Mouse (Mus musculus): ENCODE measurements at regions not wholly inside any gene's neighbourhood (a gene's known extent, or its start where the extent isn't known, plus 50 kb on each side); places are given as distances from the start of the nearest gene placed in this dataset.

DNA sequence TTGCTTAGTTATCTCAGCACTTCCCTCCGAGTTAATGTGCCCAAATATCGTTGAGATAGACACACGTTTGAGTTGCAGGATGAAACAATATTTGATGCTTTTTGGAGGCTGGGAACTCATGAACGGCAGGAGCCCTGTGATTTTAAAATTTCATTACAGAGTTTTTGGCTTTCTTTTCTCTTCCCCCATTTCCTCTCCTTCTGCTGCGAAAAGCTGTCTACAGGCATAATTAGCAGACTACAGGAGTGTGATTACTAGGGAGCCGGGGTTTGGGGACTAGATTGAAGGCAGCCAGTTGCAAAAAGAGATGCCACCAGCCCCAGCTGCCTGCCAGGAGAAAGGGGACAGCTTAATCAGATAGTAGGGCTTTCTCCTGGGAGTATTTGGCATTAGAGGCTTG, 274.2 kb upstream of the Mki67 start:
- no peak for DNase-seq

DNA sequence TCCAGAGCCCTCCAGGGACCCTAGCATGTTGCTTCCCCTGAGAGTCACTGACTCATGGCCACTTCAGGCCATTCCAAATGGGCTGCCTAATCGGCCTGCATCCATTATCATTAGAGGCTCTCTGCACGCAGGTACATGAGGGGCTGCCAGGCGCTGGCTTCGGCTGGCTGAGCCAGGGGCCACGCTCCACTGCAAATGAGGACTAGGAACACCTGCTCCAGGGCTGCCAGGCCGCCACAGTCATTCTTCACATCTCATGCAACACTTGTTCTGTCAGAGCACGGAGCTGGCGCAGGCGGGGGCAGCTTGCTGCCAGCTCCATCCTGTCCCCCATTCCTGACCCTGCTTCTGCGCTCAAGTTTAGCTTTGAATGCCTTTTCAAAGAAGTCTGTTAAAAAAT, 280.7 kb upstream of the Mki67 start:
- DNase-seq = peak; percentile 72

DNA sequence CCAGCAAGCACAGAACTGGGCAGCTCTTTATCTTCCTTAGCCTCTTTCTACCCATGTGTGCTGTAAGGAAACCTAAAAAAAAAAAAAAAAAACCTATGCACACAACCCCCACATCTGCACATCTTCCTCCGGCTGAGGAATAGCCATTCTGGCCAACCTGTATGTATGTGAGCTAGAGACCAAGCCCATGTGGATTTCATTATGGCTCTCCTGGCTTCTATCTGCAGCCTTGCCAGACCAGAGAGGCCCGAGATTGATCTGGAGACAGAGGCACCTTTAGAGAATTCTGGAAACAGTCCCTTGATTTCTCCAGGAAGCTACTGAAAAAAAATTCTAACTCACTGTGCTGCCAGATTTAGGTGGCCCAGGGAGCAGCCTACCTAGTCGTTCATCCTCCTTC, 281.5 kb upstream of the Mki67 start:
- DNase-seq = no peak

DNA sequence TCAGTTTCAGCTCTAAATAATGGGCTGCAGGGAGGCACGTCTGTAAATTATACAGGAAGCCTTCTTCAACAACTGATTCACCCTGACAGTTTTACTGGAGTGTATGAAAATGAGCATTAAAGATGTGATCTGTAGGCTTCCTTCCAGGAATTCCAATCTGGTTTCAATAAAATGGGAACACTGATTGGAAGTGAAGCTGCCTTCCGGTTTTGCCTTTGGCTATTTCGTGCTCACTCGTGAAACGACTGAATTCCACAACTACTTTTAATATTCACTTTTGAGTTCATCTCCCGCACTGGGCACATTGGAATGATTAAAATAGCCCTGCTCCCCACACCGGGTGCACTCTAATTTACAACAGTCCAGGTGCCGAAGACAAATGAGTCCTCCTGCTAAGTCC, 286.2 kb upstream of the Mki67 start:
- peak; percentile 50 for DNase-seq

DNA sequence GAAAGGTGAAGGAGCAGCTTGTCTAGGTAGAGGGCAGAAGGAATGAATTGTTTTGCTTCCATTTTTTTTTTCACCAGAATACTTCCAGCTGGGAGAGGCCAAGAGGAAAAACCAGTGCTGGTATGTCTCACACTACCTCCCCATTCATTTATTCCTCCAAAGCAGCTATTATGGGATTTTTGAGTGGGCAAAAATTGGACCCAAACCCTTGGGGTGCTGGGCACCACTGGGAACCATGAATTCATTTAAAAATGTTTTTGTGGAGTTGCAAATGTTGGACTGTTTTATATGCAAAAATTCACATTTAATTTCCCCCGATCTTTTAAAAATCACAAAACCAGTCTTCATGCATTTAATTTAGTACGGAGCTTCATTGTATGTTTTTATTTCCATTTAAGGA, 287.1 kb upstream of the Mki67 start:
- no peak for DNase-seq

DNA sequence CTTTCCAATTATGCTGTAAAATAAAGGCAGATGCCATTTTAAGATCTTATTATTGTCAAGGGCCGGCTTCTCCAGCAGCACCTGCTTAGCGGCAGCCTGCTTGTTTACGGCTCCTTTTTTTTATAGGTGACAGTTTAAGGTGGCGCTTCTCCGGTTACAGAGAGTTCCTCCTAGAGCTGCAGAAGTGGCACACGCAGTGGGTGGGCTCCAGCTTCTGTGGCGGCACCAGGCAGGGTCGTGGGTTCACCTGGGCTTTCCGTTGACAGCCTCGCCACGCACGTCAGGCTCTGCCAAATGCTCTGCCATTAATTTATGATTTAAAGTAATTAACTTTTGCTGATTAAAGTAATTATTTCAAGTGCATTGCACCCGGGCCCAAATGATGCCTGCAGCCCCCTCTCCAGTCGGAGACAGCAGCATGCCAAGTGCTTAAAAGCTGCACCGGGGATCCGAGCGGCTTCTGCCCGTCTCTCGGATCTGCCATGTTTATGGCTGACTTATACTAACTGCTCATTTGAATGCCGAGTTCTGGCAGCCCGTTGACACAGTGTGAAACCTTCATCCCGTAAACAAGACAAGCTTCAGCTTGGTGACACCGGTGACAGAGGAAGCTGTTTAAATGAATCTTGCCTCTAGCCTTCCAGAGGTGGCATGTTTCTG, 291.8 kb upstream of the Mki67 start:
- peak; percentile 73 for DNase-seq

DNA sequence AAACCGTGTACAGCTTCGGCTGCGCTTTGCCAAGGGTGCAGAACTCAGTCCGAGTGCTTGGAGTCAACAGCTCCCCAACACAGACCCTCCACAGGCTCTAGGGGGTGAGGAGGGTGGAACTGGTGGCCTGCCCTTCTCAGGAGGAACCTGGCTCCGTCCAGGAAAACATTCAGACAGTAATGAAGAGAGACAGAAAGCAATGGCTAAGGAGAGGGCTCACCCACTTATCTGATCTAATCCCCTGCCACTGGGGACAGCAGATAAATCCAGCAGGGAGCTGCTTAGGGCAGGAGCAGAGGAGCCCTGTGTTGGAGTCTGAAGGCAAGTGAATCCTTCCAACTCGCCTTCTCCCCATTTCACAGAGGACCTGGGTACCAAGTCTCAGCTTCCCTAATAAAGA, 292.3 kb upstream of the Mki67 start:
- DNase-seq = peak; percentile 76

DNA sequence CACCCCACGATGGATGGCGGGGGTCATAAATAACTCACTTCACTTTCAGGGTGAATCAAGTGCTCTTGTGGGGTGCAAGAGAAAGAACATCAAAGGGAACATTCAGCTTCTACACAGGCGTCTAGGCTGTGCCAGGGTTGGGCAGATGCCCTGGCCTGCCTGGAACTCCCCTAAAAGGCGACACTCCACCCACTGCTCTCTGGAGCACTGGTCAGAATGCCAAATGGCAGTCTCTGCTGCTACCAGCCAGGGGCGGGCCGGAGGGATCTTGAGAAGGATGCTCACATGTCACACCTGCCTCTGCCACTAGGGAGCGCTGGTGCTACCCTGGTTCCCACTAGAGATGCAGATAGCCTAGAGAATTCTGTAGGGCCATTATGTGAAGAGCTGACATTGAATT, 293.9 kb upstream of the Mki67 start:
- peak; percentile 59 for DNase-seq

DNA sequence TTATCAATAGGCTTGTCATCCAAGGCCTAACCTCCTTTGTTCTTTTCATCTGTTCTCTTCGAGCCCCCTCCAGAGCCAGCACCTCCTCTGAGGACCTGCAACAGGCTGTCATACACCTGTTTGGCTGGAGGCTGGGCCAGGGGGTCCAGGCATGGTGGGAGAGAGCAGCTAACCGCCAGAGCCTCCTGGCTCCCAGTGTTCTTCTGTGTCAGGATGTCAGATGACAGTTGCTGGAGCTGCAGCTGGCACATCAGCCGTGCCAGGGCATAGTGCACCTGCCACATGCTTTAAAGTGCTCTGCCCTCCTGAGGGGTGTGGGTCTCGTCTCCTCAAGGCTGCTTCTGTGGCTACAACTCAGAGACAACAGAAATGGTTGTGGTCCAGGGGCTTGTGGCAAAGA, 298.5 kb upstream of the Mki67 start:
- no peak for DNase-seq

DNA sequence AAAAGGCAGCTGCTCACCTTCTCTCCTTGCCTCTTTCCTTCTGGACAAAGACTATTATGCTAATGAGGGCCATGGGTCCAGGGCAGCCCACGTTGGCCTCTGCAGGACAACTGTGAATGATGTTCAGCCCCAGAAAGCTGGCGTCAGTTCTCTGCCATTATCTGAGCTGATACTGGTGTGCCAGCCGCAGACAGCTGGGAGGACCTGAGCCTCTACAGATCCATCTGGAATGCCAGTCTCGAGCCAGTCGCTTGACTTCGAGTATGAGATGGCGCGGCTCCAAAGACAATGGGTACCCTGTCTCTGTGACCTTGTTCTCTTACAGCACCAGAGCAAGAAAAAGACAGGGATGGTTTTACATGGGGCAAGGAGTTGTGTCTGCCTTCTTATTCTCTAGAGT, 300.8 kb upstream of the Mki67 start:
- peak; percentile 42 for DNase-seq

DNA sequence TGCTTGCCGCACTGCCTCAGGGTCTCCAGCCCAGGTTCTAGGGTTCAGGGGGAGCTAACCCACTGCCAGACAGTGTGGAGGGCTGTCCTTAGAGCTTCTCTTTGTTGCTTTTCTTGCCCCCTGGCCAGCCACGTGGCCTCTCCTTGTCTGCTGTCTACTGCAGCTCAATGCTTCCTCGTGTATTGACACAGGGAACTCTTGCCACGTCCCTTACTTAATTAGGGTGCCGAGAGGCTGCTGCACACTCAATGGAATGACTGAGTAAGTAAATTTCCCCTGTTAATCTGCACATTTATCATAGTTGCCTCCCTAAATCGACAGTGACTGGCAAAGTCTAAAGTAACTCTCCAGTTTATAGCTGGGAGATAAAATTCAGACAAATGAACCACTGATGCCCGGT, 304.4 kb upstream of the Mki67 start:
- DNase-seq = no peak

DNA sequence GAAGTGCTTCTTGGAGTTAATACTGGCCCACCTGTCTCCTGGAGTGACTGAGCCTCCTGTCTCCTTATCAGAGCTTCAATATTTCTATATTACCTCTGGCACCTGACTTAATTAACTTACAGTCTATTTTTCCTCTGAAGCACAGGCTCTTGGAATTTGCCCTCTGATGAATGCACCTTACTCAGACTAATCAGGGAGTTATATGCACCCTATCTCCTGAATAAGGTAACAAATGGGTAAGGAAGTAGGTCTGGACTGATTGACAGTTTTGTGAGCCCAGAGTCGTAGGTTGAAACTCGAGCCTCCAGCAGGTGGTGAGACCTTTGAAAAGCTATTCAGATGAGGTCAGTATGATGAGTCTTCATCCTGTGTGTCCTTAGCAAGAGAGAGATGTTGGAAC, 304.9 kb upstream of the Mki67 start:
- no peak for DNase-seq

DNA sequence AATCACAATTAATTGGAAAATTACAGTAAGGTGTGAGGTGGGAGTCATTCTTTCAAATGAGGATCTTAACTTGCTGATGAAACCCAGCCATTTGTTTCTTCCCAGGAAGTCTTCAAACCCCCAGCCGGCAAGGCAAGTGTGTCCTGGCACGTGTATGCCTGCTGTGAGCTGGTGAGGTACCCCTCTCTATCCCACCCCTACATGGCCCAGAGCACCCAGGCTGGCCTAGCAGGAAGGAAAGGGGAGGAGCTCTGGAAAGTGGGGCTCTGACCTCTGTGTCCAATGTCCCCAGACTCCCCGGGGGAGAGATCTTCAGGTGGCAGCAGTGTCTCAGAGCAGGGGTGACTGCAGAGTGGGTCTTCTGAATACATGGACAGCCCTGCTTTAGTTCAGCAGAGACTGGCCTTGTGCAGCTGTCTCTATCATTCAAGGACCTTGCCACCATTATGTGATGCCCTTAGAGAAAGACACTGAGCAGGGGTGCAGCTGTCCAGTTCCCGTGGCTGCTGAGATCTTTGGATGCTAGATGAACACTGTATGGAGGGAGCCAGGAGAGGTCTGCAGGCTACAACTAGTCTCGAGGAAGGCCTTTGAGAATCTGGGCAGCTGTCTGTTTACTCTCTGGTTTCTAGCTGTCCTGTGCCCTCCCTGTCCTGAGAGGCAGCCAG, 306.8 kb upstream of the Mki67 start:
- peak; percentile 36 for DNase-seq

DNA sequence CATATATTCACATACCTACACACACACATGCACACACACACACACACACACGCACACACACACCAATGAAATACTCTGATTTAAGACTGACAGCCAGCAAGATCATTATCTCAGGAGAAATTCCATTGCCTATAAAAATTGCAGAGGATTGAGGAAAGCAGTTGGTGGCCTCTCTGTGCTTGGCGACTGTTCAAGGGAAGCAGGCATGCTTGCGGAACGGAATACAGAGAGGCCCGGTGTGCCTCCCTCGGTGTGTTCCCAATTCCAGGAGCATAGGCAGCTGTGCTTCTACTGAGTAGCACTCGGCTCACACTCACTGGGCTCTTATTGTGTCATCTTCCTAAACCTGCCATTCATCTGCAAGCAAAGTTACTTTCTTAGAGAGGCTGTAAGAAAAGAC, 310.3 kb upstream of the Mki67 start:
- DNase-seq = no peak

DNA sequence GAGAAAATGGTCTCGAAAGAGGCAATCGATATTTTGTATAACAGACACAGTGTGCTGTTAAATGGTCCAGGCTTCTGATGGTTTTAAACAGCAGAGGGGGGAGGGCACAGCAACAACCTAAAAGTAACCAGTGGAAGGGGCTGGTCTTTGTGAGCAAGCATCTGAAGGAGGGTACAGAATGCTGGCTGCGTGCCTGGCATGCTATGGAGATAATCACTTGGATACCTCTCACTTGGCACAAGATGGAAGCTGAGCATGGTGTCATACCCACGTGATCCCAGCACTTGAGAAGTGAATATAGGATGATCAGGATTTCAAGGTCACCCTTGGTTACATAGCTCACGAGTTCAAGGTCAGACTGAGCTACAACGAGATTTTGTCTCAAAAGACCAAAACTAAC, 315.9 kb upstream of the Mki67 start:
- DNase-seq = no peak

DNA sequence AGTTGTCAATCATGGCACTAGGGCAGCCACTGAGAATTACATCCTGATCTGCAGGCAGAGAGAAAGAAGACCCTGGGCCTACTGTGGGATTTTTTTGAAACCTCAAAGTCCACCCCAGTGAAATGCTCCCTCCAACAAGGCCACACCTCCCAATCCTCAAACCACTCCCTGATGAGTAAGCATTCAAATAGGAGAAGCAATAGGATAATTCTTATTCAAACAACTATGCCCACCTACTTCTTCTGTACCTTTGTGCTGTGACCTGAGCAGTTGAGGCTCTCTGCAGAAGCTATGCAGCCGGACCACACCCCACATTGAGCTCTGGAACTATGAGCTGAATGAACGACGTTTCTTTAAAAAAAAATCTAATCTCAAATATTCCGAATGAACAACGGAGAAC, 317.4 kb upstream of the Mki67 start:
- no peak for DNase-seq

DNA sequence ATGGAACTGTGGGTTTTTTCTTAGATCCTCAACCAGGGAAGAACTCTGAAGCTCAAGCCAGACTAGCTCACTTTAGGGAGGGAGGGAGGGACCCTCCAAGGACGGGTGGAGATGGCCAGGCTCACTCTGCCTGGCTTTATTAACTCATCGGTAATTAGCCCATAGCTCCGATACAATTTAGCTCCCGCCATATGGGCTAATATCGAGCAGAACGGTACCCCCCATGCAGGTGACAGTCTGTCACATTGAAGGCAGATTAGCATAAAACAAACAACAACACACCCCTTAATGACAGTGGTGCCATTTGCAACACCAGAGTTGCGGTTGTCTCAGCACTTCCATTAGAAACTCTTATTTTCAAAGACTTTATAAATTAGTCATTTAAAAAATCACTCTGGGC, 319.6 kb upstream of the Mki67 start:
- no peak for DNase-seq

DNA sequence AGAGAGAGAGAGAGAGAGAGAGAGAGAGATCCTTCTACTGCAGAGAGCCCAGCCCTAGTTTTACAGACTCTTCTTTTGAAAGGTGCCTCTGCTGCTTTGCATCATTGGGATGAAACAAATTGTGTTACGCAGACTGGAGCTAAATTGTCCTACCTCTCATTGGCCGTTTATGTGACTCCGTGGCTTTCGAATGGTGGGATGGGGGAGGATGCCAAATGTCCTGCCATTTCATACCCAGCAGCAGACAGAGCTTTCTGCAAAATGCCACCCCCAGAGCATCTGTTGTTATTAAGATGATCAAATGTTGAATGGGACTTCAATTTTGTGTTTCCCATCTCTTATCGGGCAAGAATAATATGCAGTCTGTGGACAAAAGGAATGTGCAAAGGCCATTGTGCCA, 321.9 kb upstream of the Mki67 start:
- DNase-seq = no peak

DNA sequence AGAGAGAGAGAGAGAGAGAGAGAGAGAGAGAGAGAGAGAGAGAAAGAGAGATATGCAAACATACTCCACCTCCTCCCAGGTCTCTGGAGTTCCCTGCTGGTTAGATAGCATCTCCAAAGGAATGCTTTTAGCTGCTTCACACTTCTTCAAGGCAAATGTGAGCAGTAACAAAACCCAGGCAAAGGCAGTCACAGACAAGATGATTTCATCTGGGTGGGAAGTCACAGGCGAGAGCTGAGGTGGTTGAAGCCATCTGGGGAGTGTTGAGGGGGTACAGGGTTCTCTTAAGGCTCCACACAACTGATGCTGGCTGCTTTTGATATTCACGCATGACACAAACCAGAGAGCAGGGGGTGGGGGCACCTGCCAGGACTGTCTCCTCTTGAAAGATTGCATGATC, 322.7 kb upstream of the Mki67 start:
- DNase-seq = no peak

DNA sequence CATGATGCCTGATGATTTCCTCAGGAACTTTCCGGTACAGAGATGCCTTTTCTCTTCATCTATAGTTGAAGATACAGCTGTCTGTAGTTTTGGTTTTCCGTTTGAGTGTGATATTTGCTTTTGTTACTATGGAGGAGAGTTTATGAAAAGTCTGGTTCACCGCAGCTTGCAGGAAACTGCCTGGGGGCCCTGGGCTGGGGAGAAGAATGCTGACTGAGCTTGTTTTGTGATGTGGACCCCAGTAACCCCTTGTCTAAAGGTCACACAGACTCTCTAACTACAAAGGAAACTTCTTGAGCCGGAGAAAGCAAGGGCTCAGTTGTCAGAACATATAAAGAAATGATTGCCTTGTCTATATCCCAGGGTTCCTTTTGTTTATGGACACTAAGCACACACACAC, 325.8 kb upstream of the Mki67 start:
- DNase-seq = no peak

DNA sequence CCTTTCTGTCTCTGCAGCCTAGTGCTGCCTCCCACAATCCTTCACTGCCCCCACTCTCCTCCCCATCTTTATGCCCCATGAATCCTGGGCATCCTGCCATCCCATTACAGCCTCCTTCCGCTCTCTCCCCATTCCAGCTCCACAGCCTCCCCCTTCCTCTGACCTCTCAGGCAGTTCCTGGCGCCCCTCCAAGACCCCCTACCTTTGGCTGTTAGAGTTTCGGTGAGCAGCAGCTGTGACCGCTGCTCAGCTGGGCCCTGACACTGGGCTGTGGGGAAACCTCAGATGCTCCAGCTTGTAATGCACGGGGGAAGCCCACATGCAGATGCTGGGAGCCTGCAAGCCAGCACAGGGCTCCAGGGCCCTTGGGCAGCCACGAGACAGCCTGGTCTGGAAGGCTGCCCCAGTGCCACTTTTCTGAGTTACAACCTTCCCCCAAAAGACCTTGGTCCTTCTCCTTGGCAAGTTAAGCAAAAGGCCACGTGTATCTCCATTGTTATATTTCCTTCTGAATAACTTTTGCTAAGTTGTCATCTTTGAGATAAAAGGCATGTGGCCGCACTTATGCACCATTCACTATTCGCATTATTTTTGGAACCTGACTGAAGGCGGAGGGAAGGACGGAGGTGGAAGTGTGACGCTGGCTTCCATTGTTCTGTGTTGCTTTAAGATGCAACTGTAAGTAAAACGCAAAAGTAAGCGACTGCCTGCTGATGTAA, 330.6 kb upstream of the Mki67 start:
- DNase-seq = peak; percentile 98

DNA sequence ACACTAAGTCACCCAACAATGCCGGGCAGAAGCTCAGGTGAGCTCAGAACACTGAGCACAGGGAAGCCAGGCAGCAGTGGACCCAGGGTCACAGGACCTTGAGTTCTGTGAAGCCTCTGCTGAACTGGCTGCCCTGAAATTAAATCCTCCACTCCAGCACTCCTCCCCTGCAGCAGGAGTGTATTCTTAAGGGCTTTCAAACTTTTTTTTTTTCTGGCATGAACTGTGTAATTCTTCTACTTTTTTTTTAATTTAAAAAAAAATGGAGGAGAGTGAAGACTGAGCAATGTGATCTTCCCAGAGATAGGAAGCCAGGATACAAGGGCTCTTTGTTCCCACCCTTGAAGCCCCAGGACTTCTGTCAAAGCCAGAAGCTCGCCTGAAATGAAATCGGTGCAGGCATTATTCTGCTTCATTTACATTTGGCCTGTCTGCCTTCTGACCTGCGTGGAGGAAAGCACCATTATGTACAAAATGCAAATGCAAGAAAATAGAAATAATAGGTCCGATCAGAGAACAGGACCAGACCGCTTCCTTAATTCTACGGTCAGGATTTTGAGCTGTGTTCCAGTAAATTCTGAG, 331.3 kb upstream of the Mki67 start:
- DNase-seq = peak; percentile 88

DNA sequence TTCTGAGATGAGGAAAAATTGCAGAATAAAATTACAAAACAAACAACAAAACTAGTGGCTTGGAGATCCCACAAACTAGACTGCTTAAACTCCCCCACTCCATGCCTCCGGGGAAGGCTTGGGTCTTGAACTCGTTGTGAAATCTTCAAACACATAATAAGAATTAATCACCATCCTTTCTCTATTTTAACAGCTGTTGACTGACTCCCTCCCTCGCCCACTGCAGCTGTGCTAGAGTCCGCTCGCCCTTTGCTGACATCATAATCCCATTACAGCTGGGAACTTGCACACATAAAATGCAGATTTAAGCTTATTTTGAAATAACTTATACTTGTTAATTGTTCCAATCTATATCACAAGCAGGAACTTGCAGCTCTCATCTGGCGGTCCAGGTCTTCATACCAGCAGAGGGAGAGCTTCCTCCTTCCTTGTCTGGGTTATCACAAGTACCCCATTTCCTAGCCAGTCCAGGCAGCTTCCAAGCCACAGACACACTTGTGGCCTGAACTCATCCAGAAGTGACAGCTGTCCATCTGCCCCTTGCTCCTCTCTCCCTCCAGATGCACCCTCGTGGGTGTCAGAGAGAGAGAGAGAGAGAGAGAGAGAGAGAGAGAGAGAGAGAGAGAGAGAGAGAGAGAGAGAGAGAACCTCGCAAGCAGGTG, 332.9 kb upstream of the Mki67 start:
- no peak for DNase-seq

DNA sequence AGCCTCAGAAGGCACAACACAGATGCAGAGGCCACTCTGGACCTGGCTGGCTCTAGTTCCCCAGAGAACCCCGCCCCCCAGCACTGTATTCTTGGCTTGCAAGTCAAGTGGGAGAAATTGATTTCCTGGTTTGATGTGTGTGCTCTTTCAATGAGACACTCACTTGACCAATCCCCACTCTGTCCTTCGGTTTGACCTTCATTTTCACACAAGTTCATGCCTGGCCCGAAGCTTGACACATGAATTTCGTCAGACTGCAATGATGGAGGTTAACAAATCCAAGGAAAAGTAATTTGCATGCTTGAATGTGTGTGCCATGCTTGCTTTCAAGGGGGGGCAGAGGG, 333.4 kb upstream of the Mki67 start:
- DNase-seq = no peak

Data from retina, postnatal 1 day (tissue).